Mouse (Mus musculus) thymus, adult 2 months (tissue): ENCODE data around the gene Zdhhc14. TPM values are rescaled to one million over a fixed set of nuclear protein-coding genes. Genes with fewer than 3 reads are reported as not detected.

Source experiments
- DNase-seq: peaks from one replicate; pipeline ENCODE4 v3.0.0; 2021
- H3K27ac ChIP-seq: fragments of 200-500 bp; 2 replicates; pipeline ENCODE4 v1.5.1; 2012; ENCODE audit warnings: low read length, control low read depth; ENCODE audit not compliant: control insufficient read depth, insufficient read depth
- H3K27me3 ChIP-seq: fragments of 200-500 bp; 2 replicates; pipeline ENCODE4 v1.6.1; 2012; ENCODE audit warnings: mild to moderate bottlenecking, low read length, moderate library complexity, mixed read lengths; ENCODE audit not compliant: control insufficient read depth, insufficient read depth
- H3K36me3 ChIP-seq: fragments of 200-500 bp; 2 replicates; pipeline ENCODE4 v1.6.1; 2012; ENCODE audit warnings: mild to moderate bottlenecking, low read length, moderate library complexity; ENCODE audit not compliant: control insufficient read depth, insufficient read depth
- H3K4me1 ChIP-seq: fragments of 200-500 bp; replicated peaks from 2 replicates; pipeline ENCODE4 v1.6.1; 2012; ENCODE audit warnings: low read length; ENCODE audit not compliant: control insufficient read depth, insufficient read depth
- H3K4me3 ChIP-seq: fragments of 200-500 bp; 2 replicates; pipeline ENCODE4 v1.5.1; 2012; ENCODE audit warnings: mild to moderate bottlenecking, low read length, control low read depth, moderate library complexity; ENCODE audit not compliant: control insufficient read depth, insufficient read depth
- CTCF ChIP-seq: fragments of 200-500 bp; IDR thresholded peaks from 2 replicates; pipeline ENCODE4 v1.5.1; 2012; ENCODE audit warnings: mild to moderate bottlenecking, control low read depth, low read length, moderate library complexity, borderline replicate concordance; ENCODE audit not compliant: control insufficient read depth, poor library complexity, insufficient read depth; ENCODE audit errors: extremely low read depth
- POLR2A ChIP-seq: fragments of 200-500 bp; IDR thresholded peaks from 2 replicates; pipeline ENCODE4 v1.6.1; 2012; ENCODE audit warnings: mild to moderate bottlenecking, low read length, control low read depth, moderate library complexity; ENCODE audit not compliant: control insufficient read depth, poor library complexity, insufficient read depth; ENCODE audit errors: extremely low read depth
- WGBS: fragments of 180-500 bp; shearing (Covaris S2); methylation state at CpG from one replicate; pipeline ENCODE4 v1.1.7; 2018; 5-methylcytosine and 5-hydroxymethylcytosine counted together
- polyA plus RNA-seq: library from polyadenylated mRNA; depleted of rRNA; stranded (reverse); fragments of >200 nt; gene quantifications from 2 replicates; pipeline ENCODE4 v1.2.3, GENCODE M21; 2012

Gene Zdhhc14
- polyA plus RNA-seq, 1 experiment = 13.3 TPM

DNA sequence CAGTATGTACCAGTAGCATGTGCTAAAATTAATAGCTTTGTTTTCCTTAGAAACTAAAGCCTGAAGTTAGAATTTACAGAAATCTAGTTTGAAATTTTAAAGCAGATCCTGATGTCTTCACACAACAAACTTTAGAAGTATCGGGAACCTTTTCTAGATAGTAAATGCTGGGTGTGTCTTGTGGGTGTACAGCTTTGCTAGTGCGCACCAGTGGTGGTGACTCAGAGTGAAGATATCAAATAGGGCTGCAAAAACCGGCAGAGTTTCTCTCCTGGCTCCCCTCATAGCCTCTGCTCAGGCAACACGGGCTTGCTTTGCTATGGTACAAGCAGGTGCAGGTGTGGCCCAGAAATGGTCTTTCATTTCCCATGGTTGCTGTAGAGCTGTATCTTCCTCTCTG, 157.8 kb downstream of the Zdhhc14 start:
- DNase-seq = peak; percentile 3
- no peaks in the 10 kb centered on the region for H3K36me3 ChIP-seq
- no peak overlapping the region for H3K27ac ChIP-seq
- no peaks in the 10 kb centered on the region for H3K4me1 ChIP-seq
- TF ChIP-seq POLR2A (no peak), CTCF (no peak)
- no peak overlapping the region for H3K4me3 ChIP-seq
- no peaks in the 10 kb centered on the region for H3K27me3 ChIP-seq
- WGBS = 82% methylated on average over 4 of the region's 4 CpGs

DNA sequence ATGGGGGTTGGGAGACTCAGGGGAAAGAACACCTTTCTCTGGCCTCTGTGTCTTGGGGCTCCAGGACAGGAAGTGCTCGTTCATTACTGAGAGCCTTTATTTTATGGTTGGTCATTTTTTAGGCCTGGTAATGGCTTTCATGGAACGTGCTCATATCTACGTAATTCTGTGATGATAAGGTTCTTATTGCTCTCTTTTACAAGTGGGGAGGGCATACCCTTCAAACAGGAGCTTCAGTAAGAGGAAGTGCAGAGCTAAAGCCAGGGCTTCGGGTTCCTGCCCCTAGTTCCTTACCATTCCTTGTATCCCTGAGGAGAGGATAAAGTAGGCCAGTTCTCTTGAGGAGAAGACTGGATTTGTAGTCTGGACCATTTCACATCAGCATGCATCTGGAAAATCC, 158.3 kb downstream of the Zdhhc14 start:
- Histone ChIP-seq H3K27me3 (no peaks in the 10 kb centered on the region), H3K36me3 (no peaks in the 10 kb centered on the region), H3K27ac (no peak overlapping the region), H3K4me1 (no peaks in the 10 kb centered on the region), H3K4me3 (no peak overlapping the region)
- DNase-seq = no peak
- WGBS = 97% methylated on average over 4 of the region's 4 CpGs
- TF ChIP-seq CTCF = no peak
- no peak for TF ChIP-seq POLR2A

DNA sequence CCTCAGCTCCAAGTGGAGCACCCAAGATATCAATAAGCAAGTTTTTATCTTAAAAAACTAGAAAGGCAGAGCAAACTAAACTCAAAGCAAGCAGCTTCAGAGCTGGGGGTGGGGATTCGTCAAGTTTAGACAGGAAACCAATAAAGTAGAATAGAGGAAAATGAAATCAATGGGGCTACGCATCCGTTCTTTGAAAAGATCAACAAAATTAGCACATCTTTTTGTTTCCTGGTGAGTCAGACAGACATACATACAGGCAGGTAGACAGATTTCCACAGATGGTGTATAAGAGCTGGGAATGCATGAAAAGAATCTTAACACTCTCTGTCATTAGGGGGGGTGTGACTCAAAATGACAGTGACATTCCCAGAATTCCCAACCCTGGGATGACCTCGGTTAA, 159.2 kb downstream of the Zdhhc14 start:
- H3K4me3 ChIP-seq = no peak overlapping the region
- no peaks in the 10 kb centered on the region for H3K27me3 ChIP-seq
- H3K27ac ChIP-seq = no peak overlapping the region
- WGBS = 94% methylated on average over 4 of the region's 4 CpGs
- H3K36me3 ChIP-seq = no peaks in the 10 kb centered on the region
- DNase-seq = no peak
- TF ChIP-seq CTCF = no peak
- no peak for TF ChIP-seq POLR2A
- H3K4me1 ChIP-seq = no peaks in the 10 kb centered on the region

DNA sequence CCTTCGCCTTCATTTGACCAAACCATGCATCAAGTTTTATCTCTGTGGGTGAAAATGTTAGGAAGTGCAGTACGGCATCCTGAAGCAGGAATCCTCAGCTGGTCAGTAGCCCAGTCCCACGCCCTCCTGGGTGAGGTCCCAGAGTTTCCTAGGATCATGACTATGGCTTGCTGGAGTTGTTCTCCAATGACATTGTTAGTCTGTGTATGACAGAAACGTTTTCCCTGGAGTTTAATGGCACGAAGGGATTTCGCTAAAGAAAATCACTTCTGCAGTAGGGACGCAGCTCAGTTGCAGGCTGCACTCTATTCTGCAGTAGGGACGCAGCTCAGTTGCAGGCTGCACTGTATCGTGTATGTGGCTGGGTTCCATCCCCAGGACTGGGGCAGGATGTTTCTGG, 161.6 kb downstream of the Zdhhc14 start:
- H3K4me1 ChIP-seq = no peaks in the 10 kb centered on the region
- no peak for DNase-seq
- H3K27ac ChIP-seq = no peak overlapping the region
- H3K27me3 ChIP-seq = no peaks in the 10 kb centered on the region
- WGBS = 93% methylated on average over 9 of the region's 9 CpGs
- peaks cover 1% of the 10 kb centered on the region; the same call in 1 of the 2 replicates for H3K36me3 ChIP-seq
- no peak overlapping the region for H3K4me3 ChIP-seq
- TF ChIP-seq CTCF (no peak), POLR2A (no peak)

DNA sequence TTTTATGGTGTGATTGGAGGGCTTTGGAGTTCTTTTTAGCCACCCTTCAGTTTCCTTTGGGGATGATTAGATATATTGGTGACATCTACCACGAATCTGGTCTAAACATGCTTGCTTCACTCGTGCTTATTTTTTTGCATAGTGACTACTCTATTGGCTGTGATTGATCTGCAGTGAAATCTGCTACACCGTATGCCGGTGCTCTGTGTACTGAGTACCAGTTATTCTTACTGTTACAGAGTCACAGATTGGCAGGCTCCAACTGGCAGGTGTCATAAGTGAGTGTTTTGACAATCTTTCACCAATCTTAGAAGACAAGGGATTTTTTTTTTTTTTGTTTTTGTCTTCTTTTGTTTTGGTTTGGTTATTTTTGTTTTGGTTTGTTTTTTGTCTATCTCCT, 163.2 kb downstream of the Zdhhc14 start:
- Histone ChIP-seq H3K36me3 (peaks cover 5% of the 10 kb centered on the region; the same call in 1 of the 2 replicates), H3K4me3 (no peak overlapping the region), H3K27ac (no peak overlapping the region), H3K27me3 (no peaks in the 10 kb centered on the region), H3K4me1 (no peaks in the 10 kb centered on the region)
- TF ChIP-seq POLR2A = no peak
- no peak for TF ChIP-seq CTCF
- no peak for DNase-seq
- 96% methylated on average over 4 of the region's 4 CpGs for WGBS

DNA sequence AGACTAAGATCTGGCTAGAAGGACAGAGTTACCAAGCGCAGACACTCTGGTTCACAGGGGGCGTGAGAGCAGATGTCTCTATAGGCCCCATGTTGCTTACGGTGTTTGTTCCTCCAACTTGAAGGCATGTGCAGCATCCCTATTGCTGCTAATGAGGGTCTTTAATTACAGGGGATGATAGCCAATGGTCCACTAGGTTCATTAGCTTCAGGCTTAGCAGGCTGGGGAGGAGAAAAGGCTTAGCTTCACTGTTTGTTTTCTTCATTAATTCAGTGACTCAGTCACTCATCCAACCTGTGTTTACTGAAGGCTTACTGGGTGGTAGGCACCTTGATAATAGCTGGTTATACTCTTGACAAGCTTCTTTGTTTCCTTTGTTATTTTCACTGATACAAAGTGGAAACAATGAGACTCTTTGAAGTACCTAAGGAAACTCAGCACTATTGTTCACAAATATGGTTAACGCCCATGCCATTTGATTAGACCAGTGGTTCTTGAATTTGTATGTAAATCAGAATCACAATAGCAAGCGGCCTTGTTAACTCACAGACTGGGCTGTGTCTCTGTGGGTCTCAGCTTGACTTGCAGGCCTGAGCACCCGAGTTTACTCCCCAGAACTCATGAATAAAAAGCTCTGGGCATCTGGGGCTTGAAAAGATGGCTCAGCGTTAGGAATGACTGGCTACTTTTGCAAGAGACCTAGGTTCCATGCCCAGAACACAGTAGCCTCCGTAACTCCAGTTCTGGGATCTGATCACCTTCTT, 168.1 kb downstream of the Zdhhc14 start:
- TF ChIP-seq CTCF = no peak
- TF ChIP-seq POLR2A = no peak
- H3K27me3 ChIP-seq = no peaks in the 10 kb centered on the region
- H3K4me3 ChIP-seq = no peak overlapping the region
- no peaks in the 10 kb centered on the region for H3K4me1 ChIP-seq
- WGBS = 93% methylated on average over 8 of the region's 8 CpGs
- H3K27ac ChIP-seq = no peak overlapping the region
- peaks cover 5% of the 10 kb centered on the region; the same call in 1 of the 2 replicates for H3K36me3 ChIP-seq
- DNase-seq = no peak
